Mouse (Mus musculus): ENCODE results near the gene Usp43.

Usp43 gene

DNA sequence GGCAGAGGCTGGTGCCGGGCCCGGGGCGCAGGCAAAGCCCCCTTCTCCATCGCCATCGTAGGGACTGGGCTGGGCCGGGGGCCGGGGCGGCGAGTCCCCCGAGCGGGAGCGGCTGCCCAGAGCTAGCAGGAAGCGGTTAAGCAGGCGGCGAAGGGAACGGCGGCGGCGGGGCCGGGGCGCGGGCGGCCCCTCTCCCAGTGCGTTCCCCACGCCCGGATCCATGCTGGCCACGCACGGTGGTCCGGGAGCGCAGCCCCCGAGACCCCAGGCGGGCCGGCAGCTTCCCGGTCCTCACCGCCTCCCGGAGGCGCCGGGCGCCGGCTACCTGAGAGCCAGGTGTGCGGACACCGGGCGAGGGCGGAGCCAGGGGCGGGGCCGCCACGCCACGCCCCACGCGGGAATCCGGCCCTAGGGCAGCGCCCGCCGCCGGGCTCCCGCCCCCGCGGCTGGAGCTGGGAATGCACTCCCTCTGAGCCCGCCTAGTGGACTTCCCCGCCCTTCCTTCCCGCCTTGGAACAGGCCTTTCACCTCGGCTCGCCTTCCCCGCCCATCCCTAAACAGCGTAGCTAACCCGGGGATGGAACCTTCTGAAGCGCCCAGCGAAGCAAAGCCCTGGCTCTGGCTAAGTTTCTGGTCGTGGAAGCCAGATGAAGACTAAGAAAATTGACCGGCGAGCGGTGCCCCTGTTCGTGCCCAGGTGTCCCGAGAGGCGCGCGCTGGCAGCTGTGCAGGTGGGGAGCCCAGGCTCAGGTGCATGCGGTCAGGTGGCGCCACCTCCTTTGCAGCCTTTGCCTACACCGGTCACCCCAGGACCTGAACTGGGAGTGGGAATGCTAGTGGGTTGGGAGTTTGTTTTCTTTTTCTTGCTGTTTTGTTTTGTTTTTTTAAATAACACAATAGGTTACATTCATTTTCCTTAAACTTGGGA lies at the start of gene Usp43:
Gene Usp43, minus strand, starts transcription at position 327 of the 928 bp plus-strand sequence.
- DNase-seq, result peak; percentile 37 to 54

GRCm38 (mm10) chr11:67967831-67968230 lies 45.9 kb upstream of the Usp43 start:
- no peak for DNase-seq

DNA sequence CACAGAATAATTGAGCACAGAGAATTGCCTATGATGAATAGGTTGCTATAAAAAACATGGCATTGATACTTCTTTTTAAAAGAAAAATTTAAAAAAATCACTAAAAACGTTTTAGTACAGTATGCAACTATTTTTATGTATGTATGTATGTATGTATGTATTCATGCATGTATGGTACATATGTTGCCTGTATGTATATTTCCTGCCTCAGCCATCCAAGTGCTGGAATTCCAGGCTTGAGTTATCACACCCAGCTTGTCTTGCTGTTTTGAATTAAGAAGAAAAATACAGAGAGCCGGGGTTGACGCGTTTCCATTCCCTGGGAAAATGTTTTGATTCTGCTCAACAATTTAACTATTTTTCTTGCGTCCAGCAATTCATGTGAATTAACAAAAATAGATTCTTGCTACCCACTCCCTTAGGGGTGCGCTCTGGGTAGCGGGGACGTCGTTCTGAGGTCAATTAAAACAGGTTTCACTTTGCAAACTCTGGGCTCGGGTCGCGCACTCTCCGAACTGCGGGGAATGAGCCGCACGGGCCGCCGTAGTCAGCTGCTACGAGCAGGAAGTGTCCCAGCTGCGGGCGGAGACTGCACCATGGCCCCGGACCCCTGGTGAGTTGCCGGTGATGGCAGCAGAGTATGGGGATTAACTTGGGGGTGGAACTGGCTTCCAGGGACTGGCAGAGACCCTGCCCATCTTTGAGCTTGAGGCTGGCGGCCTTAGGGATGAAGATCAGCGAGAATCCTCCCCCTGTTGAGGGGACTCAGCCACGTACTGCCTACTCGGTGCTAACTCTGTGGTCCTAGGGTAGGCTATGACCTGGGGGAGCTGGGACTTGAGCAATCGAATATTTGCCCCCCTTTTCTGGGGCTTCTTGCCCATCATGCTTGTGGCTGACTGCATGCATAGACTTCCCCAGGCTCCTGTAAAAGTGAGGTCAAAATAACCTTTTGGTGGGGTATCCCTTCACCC lies 44.2 kb upstream of the Usp43 start, which contains the start of gene Stx8:
Gene Stx8, plus strand, starts transcription at position 289 of the 974 bp plus-strand sequence.
- DNase-seq, result peak; percentile 97 to 99

GRCm38 (mm10) chr11:67965242-67965883 lies 43.4 kb upstream of the Usp43 start, which contains the start of gene Cfap52:
Cfap52 (minus strand) TSS chr11:67965651.
- DNase-seq, result peak; percentile 86 to 90

GRCm38 (mm10) chr11:67964110-67964509 lies 42.2 kb upstream of the Usp43 start:
- no peak for DNase-seq

GRCm38 (mm10) chr11:67954413-67954812 lies 32.5 kb upstream of the Usp43 start:
- no peak for DNase-seq

- no peak for DNase-seq
Measured at GRCm38 (mm10) chr11:67953604-67954003, 31.7 kb upstream of the Usp43 start.

GRCm38 (mm10) chr11:67949475-67949874 lies 27.5 kb upstream of the Usp43 start:
- no peak for DNase-seq

DNA sequence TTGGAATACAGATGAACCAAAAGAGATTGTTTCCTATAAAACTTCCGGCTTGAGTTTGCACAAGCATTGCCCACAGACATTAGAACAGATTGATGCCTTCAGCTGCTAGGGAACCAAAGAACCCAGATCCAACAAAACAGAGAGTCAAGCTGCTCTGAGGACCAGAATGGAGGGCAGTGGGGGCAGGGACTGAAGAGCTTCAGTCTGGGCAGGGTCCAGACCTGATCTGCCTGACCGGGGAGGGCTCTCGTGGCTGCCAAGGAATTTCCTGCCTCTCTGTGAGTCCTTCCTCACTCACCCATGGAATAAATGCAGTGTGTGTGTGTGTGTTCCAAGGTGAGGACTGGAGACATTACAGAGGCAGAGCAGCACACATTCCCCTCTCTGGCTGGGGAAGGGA lies 26.3 kb upstream of the Usp43 start:
- no peak for DNase-seq

DNA sequence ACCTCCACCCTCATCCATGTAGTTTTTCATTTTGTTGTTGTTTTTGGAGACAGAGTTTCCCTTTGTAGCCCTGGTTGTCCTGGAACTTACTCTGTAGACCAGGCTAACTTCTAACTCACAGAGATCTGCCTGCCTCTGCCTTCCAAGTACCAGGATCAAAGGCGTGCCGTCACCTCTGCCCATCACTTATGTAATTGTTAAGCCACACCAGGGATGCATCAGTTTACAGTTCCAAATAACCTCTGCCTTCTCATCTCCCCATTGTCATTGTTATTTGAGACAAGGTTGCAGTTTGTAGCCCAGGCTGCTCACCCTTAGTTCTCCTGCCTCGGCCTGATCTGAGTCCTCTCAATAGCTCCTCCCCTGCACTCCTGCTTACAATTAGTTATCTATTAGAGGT lies 10.2 kb upstream of the Usp43 start:
- DNase-seq, result no peak

DNA sequence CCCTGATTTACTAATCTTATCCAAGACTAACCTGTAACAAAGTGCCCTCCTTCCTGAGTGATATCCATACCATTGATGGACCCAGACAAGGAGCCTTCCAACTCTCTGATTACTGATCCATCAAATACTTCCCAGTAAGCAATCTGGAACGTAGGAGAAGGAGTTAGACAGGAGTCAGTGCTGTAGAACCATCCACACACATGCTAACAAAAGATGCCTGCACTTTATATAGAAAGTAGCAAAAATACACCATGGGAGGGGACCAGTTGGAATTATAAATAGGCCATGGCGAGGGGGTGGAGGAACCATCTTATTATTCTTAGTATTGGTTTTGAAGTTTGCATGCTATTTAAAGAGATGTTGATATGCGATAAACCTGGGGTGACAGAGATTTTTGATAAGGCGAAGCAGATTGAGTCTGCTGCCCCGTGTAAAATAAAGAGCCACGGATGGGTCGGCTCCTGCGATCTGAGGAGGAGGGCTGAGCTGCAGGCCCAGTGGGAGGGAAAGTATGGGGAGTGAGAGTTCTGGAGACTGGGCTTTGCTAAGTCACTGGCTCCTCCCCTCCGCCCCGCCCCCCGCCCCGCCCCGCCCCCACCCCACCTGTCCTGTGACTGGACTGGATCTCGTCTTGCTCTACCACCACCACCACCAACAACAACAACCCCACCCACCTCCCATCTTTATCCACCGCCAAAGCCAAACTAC lies 4.5 kb upstream of the Usp43 start:
- DNase-seq, result no peak

DNA sequence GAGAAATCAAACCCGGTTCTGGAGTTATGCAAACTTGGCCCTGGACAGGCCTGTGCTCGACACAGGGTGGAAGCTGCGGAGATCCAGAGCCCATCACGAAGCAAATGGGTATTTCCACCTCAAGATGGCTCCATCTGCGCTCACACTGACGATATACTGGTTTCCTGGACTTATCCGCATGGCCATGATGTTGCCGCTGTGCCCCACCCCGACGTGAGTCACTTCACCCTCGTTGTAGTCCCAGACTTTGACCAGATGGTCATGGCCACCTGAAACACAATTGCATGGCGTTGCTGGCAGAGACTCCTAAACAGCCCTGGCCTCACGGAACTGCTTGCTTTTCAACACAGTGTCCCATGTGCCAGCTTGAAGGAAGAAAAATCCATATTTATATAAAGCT lies 3.0 kb upstream of the Usp43 start:
- peak; percentile 10 to 17 for DNase-seq

DNA sequence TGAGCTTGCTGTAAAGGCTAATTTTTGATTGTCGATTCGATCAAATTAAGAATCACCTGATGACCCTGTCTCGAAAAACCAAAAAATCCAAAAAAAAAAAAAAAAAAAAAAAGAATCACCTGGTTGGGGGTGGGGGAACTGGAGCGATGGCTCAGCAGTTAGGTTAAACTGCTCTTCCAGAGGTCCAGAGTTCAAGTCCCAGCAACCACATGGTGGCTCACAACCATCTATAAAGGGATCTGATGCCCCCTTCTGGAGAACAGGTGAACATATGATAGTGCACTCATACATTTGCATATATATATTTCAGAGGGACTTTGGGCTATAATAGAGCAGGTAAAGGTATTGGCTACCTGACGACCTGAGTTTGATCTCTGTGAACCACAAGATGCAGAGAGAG lies 1.8 kb upstream of the Usp43 start:
- DNase-seq, result no peak

DNA sequence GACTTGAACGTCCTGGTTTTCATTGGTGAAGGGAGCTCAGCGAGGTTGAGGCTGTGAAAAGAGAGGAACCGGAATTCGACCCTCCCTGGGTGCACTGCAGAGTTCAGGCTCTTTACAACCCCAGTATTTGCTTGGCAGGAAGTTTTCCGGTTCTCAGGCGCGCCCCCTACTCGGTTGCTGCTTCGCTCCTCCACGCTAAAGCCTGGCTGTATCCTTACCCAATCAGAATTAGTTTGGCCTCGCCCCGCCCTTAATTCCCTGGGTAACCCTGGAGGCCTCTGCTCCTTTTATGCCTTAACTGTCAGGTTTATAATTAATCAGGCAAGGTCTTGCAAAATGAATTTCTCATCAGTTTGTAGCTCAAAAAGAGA lies 787 bp upstream of the Usp43 start:
- peak; percentile 9 to 50 for DNase-seq

- peak; percentile 25 to 30 for DNase-seq
Measured at GRCm38 (mm10) chr11:67921091-67921826, 694 bp downstream of the Usp43 start.

DNA sequence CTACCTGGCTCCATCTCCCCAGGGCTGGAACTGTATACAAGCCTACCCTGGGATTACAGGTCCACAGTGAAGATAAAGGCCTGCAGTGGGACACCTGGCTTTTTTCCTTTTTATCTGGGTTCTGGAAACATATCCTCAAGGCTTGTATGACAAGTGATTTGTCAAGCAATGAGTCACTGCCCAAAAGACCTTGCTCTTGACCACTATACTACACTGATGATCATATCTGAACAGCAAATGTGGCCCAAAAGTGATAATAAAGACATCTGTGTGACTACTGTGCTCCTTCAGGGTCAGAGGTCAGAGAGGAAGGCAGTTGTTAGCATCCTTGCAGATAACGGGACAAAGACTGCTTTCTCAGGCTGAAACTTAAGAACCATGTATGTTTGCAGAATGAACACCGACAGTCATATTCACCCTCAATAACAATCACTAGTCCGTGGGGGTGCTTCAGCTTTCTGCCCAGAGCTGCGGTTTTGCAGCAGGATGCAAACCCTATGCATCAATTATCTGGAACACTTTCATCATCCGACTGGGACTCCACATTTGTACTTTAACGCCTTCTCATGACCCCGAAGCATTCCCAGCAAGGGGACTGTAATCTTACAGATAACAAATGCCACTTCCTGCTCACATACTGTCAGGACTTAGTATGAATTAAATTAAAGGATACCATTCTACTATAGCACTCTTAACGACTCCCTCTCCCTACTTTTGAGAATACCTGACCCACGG lies 1.6 kb downstream of the Usp43 start:
- DNase-seq, result no peak

GRCm38 (mm10) chr11:67919593-67919992 lies 2.4 kb downstream of the Usp43 start:
- DNase-seq, result no peak

GRCm38 (mm10) chr11:67917126-67917525 lies 4.8 kb downstream of the Usp43 start:
- DNase-seq, result no peak

GRCm38 (mm10) chr11:67911074-67911473 lies 10.9 kb downstream of the Usp43 start:
- no peak for DNase-seq

GRCm38 (mm10) chr11:67903756-67904155 lies 18.2 kb downstream of the Usp43 start:
- DNase-seq, result no peak
